Mouse (Mus musculus) forebrain, embryonic 11.5 days (tissue): ENCODE measurements around the gene Sestd1. TPM values are rescaled to one million over a fixed set of nuclear protein-coding genes. Genes with fewer than 3 reads are reported as not detected.

Experiments used
- ATAC-seq: fragments of 200-750 bp; cut with Nextera tagmentation; replicated peaks from 2 replicates; pipeline ENCODE4 v1.8.0; 2017; ENCODE audit warnings: moderate TSS enrichment; ENCODE audit not compliant: low FRiP score
- DNase-seq: peaks from one replicate; pipeline ENCODE4 v3.0.0-alpha.2; 2017; ENCODE audit warnings: low spot score
- H3K27ac ChIP-seq: fragments of 300-500 bp; sonication (generic); 2 replicates; pipeline ENCODE4 v1.5.1; 2014; ENCODE audit warnings: low read depth, low read length
- H3K27me3 ChIP-seq: fragments of 300-500 bp; sonication (generic); 2 replicates; pipeline ENCODE4 v1.6.1; 2014; ENCODE audit warnings: mild to moderate bottlenecking, low read length, mixed read lengths; ENCODE audit not compliant: control insufficient read depth, insufficient read depth
- H3K36me3 ChIP-seq: fragments of 300-500 bp; sonication (generic); 2 replicates; pipeline ENCODE4 v1.6.1; 2014; ENCODE audit warnings: mild to moderate bottlenecking, low read length, moderate library complexity, mixed read lengths; ENCODE audit not compliant: control insufficient read depth, insufficient read depth
- H3K4me1 ChIP-seq: fragments of 300-500 bp; sonication (generic); replicated peaks from 2 replicates; pipeline ENCODE4 v1.6.1; 2014; ENCODE audit warnings: low read length, mixed read lengths; ENCODE audit not compliant: control insufficient read depth, insufficient read depth
- H3K4me2 ChIP-seq: fragments of 300-500 bp; sonication (generic); 2 replicates; pipeline ENCODE4 v1.6.1; 2014; ENCODE audit warnings: low read depth, mild to moderate bottlenecking, low read length, moderate library complexity, mixed read lengths; ENCODE audit not compliant: severe bottlenecking
- H3K4me3 ChIP-seq: fragments of 300-500 bp; sonication (generic); 2 replicates; pipeline ENCODE4 v1.5.1; 2014; ENCODE audit warnings: low read depth, low read length
- H3K9ac ChIP-seq: fragments of 300-500 bp; sonication (generic); 2 replicates; pipeline ENCODE4 v1.6.1; 2014; ENCODE audit warnings: low read length
- H3K9me3 ChIP-seq: fragments of 300-500 bp; sonication (generic); 2 replicates; pipeline ENCODE4 v1.6.1; 2016; ENCODE audit warnings: low read length, mixed read lengths; ENCODE audit not compliant: control insufficient read depth
- WGBS: fragments of 180-500 bp; shearing (Covaris S2); extraction: QIAGEN DNeasy Blood & Tissue Kit; methylation state at CpG from one replicate; pipeline ENCODE4 v1.1.7; 2014; 5-methylcytosine and 5-hydroxymethylcytosine counted together
- polyA plus RNA-seq: library from polyadenylated mRNA; unstranded; fragments of >200 nt; fragmentation: Nextera tagmentation; extraction: Ambion mirVana; gene quantifications from 2 replicates; pipeline ENCODE4 v1.2.1, GENCODE M21; 2014

Gene Sestd1
- polyA plus RNA-seq, 1 experiment from 2014 or later, result 26.0 TPM

DNA sequence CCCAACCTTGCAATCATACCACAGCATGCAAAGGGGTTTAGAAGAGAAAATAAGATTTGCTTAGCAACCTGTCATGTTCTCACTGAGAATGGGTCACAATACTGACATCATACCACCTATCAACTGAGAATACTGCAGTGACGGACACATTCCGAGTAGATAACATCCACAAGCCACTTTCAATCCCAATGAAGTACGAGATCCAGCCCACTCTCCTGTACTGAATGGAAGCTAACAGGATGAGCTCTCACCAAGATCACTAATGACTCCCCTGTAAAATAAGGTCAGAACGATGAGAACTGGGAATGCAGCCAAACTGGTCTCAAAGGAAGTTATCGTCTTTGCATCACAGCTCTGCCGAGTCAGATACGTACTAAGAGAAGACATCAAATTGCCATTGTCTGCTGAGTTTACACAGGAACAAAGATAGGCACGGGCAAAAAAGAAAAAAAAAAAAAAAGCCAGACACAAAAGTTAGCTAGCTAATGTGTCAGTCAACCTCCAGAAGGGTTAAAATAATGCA, 96.3 kb downstream of the Sestd1 start:
- DNase-seq (no peak), ATAC-seq (no peak)
- no peaks in the 10 kb centered on the region for H3K9me3 ChIP-seq
- WGBS, result 87% methylated on average over 8 of the region's 8 CpGs
- no peak overlapping the region for H3K4me3 ChIP-seq
- no peaks in the 10 kb centered on the region for H3K27me3 ChIP-seq
- H3K4me1 ChIP-seq, result no peaks in the 10 kb centered on the region
- H3K27ac ChIP-seq, result no peak overlapping the region
- no peak overlapping the region for H3K4me2 ChIP-seq
- no peak overlapping the region for H3K9ac ChIP-seq
- no peaks in the 10 kb centered on the region; the same call in 1 of the 2 replicates for H3K36me3 ChIP-seq

DNA sequence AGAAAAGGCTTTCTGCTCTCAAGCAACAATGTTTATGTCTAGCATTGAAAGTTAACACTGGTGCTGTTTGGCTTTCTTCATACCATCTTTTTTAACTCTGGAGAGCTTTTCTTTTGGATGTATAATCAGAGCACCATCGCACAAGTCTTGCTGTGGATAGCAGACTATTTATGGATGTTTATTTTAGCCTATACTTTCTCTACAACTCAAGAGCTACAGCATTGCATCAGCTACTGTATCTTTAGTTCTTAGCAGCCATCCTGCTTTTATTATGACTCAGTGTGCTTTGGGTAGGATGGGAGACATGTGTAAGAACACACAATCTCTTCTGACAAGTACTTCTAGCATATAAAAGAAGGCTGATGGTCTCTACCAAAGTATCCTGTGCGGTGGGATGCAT, 96.7 kb downstream of the Sestd1 start:
- H3K36me3 ChIP-seq, result no peaks in the 10 kb centered on the region; the same call in 1 of the 2 replicates
- H3K9me3 ChIP-seq, result no peaks in the 10 kb centered on the region
- H3K27ac ChIP-seq, result no peak overlapping the region
- no peak overlapping the region for H3K4me2 ChIP-seq
- DNase-seq (no peak), ATAC-seq (no peak)
- WGBS, result 98% methylated on average over 2 of the region's 2 CpGs
- no peak overlapping the region for H3K9ac ChIP-seq
- H3K4me3 ChIP-seq, result no peak overlapping the region
- no peaks in the 10 kb centered on the region for H3K4me1 ChIP-seq
- H3K27me3 ChIP-seq, result no peaks in the 10 kb centered on the region

DNA sequence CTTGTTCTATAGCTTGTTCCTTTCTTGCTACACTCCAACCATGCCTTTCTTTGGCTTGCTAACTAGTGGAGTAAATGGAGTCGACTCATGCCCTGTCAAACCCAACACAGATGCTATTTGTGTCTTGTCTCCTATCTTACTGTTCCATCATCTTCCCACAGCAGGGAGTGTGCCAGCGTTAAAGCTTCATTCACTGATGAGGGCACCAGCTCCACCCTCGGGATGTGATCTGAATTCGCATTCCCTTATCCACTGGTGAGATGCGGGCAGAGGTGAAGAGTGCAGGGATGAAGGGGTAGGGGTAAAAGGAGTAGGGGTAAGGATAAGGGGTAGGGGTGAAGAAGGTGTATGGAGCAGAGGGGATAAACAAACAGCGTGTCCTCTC, 97.4 kb downstream of the Sestd1 start:
- H3K9ac ChIP-seq, result no peak overlapping the region
- H3K27me3 ChIP-seq, result no peaks in the 10 kb centered on the region
- no peak for ATAC-seq
- no peaks in the 10 kb centered on the region for H3K4me1 ChIP-seq
- H3K4me3 ChIP-seq, result no peak overlapping the region
- no peak for DNase-seq
- no peaks in the 10 kb centered on the region; the same call in 1 of the 2 replicates for H3K36me3 ChIP-seq
- no peaks in the 10 kb centered on the region for H3K9me3 ChIP-seq
- H3K4me2 ChIP-seq, result no peak overlapping the region
- no peak overlapping the region for H3K27ac ChIP-seq
- 85% methylated on average over 6 of the region's 6 CpGs for WGBS

DNA sequence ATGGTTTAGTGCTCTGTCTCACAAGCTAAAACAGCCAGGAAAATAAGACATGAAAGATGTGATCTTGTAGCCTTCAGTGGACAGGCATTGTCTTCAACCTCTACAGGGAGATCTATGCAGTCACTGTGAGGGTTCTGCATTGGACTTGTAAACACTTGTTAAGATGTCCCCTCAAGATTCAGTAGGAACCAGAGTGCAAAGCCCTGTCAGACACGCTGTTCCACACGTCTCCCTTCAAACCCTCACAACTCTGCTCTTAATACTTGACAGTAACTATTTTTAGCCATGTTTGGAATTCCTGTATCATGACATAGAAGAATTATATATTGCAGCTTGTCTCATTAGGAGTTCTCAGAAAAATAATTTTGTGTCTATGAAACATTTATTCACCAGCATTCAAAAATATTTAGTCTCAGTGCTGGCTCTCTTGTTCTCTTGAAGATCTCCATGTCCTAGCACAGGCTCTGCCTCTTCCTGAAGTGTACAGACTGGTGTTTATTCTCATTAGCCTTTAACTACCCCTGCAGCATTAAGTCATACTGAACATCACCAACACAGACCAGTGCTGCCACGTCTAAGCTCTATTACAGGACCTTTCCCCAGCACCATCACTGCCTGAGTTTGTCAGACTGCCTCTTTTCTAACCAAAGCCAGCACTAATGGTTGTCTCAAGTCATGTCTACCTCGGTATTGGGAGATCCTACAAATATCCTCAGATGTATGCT, 98.0 kb downstream of the Sestd1 start:
- Histone ChIP-seq H3K9me3 (no peaks in the 10 kb centered on the region), H3K36me3 (no peaks in the 10 kb centered on the region; the same call in 1 of the 2 replicates), H3K9ac (no peak overlapping the region), H3K4me1 (no peaks in the 10 kb centered on the region), H3K4me3 (no peak overlapping the region), H3K27ac (no peak overlapping the region), H3K4me2 (no peak overlapping the region), H3K27me3 (no peaks in the 10 kb centered on the region)
- ATAC-seq, result no peak
- WGBS, result 89% methylated on average over 4 of the region's 4 CpGs
- DNase-seq, result no peak

DNA sequence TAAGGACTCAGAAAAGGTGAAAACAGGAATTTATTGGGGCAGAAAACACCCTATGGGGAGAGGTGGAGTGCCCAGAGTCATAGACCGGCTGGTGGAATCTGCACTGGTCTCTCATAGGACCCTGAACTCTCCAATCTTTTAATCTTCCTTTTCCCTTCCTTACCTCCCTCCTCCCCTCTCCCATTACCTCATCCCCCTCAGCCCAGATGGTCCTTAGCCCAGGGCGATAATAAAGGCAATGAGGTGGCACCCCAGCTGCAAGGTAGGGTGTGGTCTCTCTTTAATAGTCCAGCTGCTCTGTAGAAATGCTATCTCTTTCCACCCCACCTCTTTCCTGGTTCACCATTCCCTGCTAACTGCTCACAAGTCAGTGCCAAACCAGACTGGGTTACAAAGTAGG, 102.9 kb downstream of the Sestd1 start:
- 72% methylated on average over 2 of the region's 2 CpGs for WGBS
- H3K4me3 ChIP-seq, result no peak overlapping the region
- no peak overlapping the region for H3K9ac ChIP-seq
- H3K9me3 ChIP-seq, result no peaks in the 10 kb centered on the region
- H3K27ac ChIP-seq, result peak overlapping the region; percentile 18; the same call in 1 of the 2 replicates
- peaks cover under 1% of the 10 kb centered on the region; the same call in 1 of the 2 replicates for H3K4me1 ChIP-seq
- no peak for DNase-seq
- H3K4me2 ChIP-seq, result no peak overlapping the region
- H3K27me3 ChIP-seq, result no peaks in the 10 kb centered on the region
- H3K36me3 ChIP-seq, result no peaks in the 10 kb centered on the region
- ATAC-seq, result peak; percentile 56

DNA sequence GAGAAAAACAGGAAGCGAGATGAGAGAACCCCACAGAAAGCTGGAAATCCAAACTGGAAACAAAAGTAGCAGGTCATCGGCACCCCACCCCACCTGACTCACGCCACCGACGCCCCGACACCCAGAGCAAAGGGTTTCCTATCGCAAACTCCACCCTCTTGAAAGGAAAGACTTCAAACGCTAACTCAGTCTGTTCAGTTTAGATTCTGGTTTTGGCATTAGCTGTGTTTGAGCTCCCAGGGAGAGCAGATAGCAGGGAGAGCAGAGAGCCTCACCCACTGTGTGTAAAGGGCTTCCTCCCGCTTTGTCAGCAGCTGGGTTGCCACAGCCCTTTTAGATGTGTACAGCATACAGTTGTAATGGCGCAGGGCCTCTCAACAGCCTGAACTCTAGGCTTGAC, 104.0 kb downstream of the Sestd1 start:
- Histone ChIP-seq H3K4me1 (peaks cover 10% of the 10 kb centered on the region; the same call in 1 of the 2 replicates), H3K36me3 (no peaks in the 10 kb centered on the region), H3K4me2 (no peak overlapping the region), H3K27me3 (no peaks in the 10 kb centered on the region), H3K27ac (no peak overlapping the region), H3K4me3 (no peak overlapping the region), H3K9ac (no peak overlapping the region), H3K9me3 (no peaks in the 10 kb centered on the region)
- DNase-seq (no peak), ATAC-seq (no peak)
- 69% methylated on average over 10 of the region's 10 CpGs for WGBS

DNA sequence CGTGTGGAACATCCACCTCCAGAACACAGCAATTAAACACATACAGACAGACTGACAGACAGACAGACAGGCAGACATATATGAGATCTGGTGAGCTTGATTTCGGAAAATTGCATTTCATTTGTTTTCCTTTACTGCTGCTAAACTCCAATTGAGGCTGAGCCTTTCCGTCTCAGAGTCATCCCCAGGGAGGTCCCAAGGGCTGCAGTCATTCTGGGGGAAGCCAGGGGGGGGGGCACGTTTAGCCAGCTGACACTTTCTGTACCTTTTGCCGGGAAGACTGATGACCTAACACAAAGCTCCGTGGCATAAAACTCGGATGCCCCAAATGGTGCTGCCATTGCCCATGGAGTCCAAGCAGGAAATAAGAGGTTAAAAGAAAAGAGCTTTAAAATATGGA, 105.0 kb downstream of the Sestd1 start:
- no peak overlapping the region for H3K9ac ChIP-seq
- H3K4me1 ChIP-seq, result peaks cover 12% of the 10 kb centered on the region; the same call in 1 of the 2 replicates
- no peak overlapping the region for H3K4me2 ChIP-seq
- DNase-seq (no peak), ATAC-seq (no peak)
- 77% methylated on average over 7 of the region's 7 CpGs for WGBS
- H3K27me3 ChIP-seq, result no peaks in the 10 kb centered on the region
- no peaks in the 10 kb centered on the region for H3K9me3 ChIP-seq
- H3K36me3 ChIP-seq, result no peaks in the 10 kb centered on the region
- H3K27ac ChIP-seq, result no peak overlapping the region
- H3K4me3 ChIP-seq, result no peak overlapping the region

DNA sequence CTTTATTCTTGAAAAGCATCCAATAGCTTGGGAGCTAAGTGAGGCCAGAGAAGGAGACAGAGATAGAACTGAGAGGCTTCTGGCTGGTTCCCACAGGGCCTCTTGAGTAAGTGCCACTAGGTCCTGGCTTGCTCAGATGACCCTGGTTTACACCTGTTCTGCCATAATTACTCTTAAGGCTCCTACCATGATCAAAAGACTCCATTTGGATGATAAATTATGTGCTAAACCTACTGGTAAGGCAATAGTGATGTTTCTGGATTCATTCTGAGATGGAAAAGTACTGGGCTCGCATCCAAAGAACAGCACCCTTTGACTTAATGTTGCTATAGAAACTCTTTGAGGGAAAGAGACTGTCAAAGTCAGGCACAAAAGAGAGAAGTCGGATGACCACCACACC, 106.1 kb downstream of the Sestd1 start:
- no peaks in the 10 kb centered on the region for H3K9me3 ChIP-seq
- H3K4me3 ChIP-seq, result no peak overlapping the region
- no peak for DNase-seq
- H3K9ac ChIP-seq, result no peak overlapping the region
- WGBS, result 73% methylated on average over 2 of the region's 2 CpGs
- no peaks in the 10 kb centered on the region for H3K27me3 ChIP-seq
- ATAC-seq, result no peak
- no peaks in the 10 kb centered on the region for H3K36me3 ChIP-seq
- H3K4me1 ChIP-seq, result peaks cover 13% of the 10 kb centered on the region; the same call in 1 of the 2 replicates
- no peak overlapping the region for H3K27ac ChIP-seq
- H3K4me2 ChIP-seq, result no peak overlapping the region

DNA sequence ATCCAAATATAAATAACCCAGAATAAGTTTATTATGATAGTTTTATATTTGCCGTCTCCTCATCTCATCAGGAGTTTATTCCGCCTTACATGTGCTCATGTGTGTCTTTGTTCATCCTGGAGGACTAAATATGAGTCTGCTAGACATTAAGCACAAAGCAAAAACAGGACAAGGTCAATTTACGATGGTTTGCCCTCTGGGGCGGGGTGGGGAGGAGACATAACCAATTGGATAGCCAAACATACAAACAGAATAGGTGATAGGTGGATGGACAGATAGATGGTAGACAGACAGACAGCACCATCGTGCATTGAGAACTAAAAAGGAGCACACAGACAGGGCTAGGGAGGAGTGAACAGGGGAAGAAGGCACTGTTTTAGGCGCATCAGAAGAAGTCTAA, 106.6 kb downstream of the Sestd1 start:
- H3K27ac ChIP-seq, result no peak overlapping the region
- H3K4me3 ChIP-seq, result no peak overlapping the region
- ATAC-seq (no peak), DNase-seq (no peak)
- H3K36me3 ChIP-seq, result no peaks in the 10 kb centered on the region
- H3K27me3 ChIP-seq, result no peaks in the 10 kb centered on the region
- H3K4me1 ChIP-seq, result peaks cover 13% of the 10 kb centered on the region; the same call in 1 of the 2 replicates
- H3K9me3 ChIP-seq, result no peaks in the 10 kb centered on the region
- H3K4me2 ChIP-seq, result no peak overlapping the region
- H3K9ac ChIP-seq, result no peak overlapping the region
- WGBS, result 92% methylated on average over 6 of the region's 6 CpGs
